Mouse (Mus musculus) ES-Bruce4 (cell line): Measurements from ENCODE around the gene Mastl. TPM values are rescaled to one million over a fixed set of nuclear protein-coding genes. Genes with fewer than 3 reads are reported as not detected.

Source experiments
- H3K27ac ChIP-seq: 2 replicates; pipeline ENCODE4 v1.5.1; 2012; ENCODE audit warnings: low read length, inconsistent platforms; ENCODE audit not compliant: insufficient read depth
- H3K27me3 ChIP-seq: 2 replicates; pipeline ENCODE4 v1.6.1; 2012; ENCODE audit warnings: mild to moderate bottlenecking, low read length, inconsistent platforms; ENCODE audit not compliant: control insufficient read depth, poor library complexity, insufficient read depth, severe bottlenecking
- H3K36me3 ChIP-seq: 2 replicates; pipeline ENCODE4 v1.6.1; 2012; ENCODE audit warnings: inconsistent platforms, mild to moderate bottlenecking, low read length, moderate library complexity; ENCODE audit not compliant: control insufficient read depth, poor library complexity, insufficient read depth, severe bottlenecking
- H3K4me1 ChIP-seq: one replicate; pipeline ENCODE4 v1.8.1; 2011; ENCODE audit warnings: low read length; ENCODE audit not compliant: control insufficient read depth, insufficient read depth
- H3K4me3 ChIP-seq: 2 replicates; pipeline ENCODE4 v1.5.1; 2011; ENCODE audit warnings: low read depth, mild to moderate bottlenecking, low read length
- H3K9ac ChIP-seq: 2 replicates; pipeline ENCODE4 v1.6.1; 2012; ENCODE audit warnings: low read depth, mild to moderate bottlenecking, inconsistent platforms; ENCODE audit not compliant: poor library complexity, severe bottlenecking
- H3K9me3 ChIP-seq: replicated peaks from 2 replicates; pipeline ENCODE4 v1.6.1; 2012; ENCODE audit warnings: mild to moderate bottlenecking, low read length, inconsistent platforms; ENCODE audit not compliant: control insufficient read depth, poor library complexity, insufficient read depth, severe bottlenecking
- CTCF ChIP-seq: IDR thresholded peaks from one replicate; pipeline ENCODE4 v1.8.1; 2011; ENCODE audit warnings: low read depth, low read length
- EP300 ChIP-seq: IDR thresholded peaks from 2 replicates; pipeline ENCODE4 v1.6.1; 2011; ENCODE audit warnings: low read depth, low read length; ENCODE audit not compliant: insufficient read depth
- POLR2A ChIP-seq: IDR thresholded peaks from one replicate; pipeline ENCODE4 v1.8.1; 2011; ENCODE audit warnings: low read length; ENCODE audit not compliant: insufficient read depth
- polyA plus RNA-seq: library from polyadenylated mRNA; stranded (reverse); fragments of >200 nt; gene quantifications from 2 replicates; pipeline ENCODE4 v1.2.4, GENCODE M21; 2011; ENCODE audit warnings: low read depth; ENCODE audit not compliant: missing spikeins, insufficient read depth, insufficient read length

The Mastl gene
- 43.9 and 44.5 TPM in 2 replicates for polyA plus RNA-seq

DNA sequence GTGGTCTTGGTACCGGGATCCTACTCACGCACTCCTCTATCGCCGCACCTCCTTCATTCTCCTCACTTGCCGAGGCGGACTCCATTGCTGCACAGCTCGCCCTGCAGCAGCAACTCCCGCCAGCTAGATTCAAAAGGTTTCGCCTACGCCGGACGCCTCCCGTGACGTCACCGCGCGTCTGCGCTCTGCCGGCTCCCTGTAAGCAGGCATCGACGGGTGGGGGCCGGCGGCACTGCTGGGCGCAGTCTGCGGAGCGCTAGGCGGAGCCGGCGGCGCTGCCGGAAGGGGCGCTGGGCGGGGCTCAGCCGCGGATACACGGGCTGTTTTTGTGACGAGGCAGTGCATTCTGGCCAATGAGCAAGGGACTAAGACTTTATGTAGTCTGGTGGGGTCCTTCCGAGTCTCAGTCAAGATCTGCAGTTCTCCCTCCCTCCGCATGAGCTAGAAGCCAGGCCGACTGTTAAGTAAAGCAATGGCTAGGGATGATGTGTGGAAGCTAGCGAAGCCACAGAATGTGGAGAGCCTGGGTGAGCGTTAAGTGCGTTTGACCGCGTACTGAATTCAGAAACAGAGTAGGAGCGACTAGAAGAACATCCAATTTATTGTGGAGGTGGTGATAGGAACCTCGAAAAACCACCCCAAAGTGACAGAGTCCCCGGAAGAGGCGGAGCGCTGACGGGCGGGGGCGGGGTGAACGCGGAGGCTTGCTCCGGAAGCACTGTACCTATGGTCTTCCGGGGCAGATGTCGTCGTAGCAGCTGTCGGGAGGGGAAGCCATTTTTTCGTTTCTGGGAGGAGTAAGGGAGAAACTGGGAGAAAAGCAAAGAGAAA lies at the start of gene Mastl, which contains the start of gene Yme1l1:
Gene Mastl, minus strand, starts transcription at position 248 of the 831 bp plus-strand sequence.
Gene Yme1l1, plus strand, starts transcription at position 593 of the 831 bp plus-strand sequence.
- peak within 1 kb of the TSS; percentile 88 for H3K27ac ChIP-seq
- H3K36me3 ChIP-seq = peaks cover 5% of the 10 kb centered on the region; the same call in 1 of the 2 replicates
- no peaks in the 10 kb centered on the region for H3K9me3 ChIP-seq
- no peaks in the 10 kb centered on the region for H3K27me3 ChIP-seq
- H3K4me1 ChIP-seq = no peaks in the 10 kb centered on the region
- TF ChIP-seq EP300 = peak; percentile 57; the same call in 1 of the 2 replicates
- TF ChIP-seq POLR2A = peak; percentile 90
- no peak for TF ChIP-seq CTCF
- peak within 1 kb of the TSS; percentile 93 for H3K4me3 ChIP-seq
- H3K9ac ChIP-seq = peak within 1 kb of the TSS; percentile 80

DNA sequence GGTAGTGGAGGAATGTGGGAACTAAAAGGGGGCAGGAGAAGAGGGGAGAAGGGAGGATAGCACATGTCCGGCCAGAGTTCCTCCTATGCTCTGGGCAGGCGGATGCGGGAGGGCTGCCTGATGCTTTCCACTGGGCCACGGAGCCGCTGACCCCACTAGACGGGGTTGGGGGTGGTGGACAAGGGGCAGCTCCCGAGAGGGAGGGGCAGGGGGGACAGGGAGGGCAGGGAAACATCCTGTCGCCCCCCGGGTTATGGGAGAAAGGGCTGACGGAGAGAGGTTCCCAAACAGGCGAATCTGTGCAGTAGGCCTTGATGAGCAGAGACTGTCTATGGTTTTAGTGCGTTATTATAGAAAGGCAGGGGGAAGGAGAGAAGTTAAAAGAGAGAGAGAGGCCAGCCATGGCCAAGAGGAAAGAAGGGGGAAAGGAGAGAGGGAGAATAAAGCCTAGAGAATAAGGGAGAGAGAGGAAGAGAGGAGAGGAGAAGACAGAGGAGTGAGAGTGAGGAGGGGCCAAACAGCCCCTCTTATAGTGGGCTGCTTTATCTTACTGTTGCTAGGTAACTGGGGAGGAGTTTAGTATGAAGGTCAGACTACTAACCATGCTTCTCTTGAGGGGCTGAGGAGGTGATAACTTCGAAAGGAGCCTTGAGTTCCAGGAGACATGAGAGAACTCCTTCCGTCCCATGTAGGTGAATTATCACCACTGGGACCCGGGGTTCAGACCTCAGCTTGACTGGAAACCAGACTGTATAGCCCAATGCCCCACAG lies 47.3 kb upstream of the Mastl start:
- Histone ChIP-seq H3K4me1 (no peaks in the 10 kb centered on the region), H3K27me3 (no peaks in the 10 kb centered on the region), H3K27ac (no peak overlapping the region), H3K4me3 (no peak overlapping the region), H3K9me3 (no peaks in the 10 kb centered on the region), H3K9ac (no peak overlapping the region), H3K36me3 (no peaks in the 10 kb centered on the region; the same call in 1 of the 2 replicates)
- TF ChIP-seq EP300 (no peak), CTCF (no peak), POLR2A (no peak)

GRCm38 (mm10) chr2:23201034-23201433 lies 45.2 kb upstream of the Mastl start:
- no peak overlapping the region for H3K9ac ChIP-seq
- H3K27ac ChIP-seq = no peak overlapping the region
- no peaks in the 10 kb centered on the region for H3K4me1 ChIP-seq
- no peak overlapping the region for H3K4me3 ChIP-seq
- H3K27me3 ChIP-seq = no peaks in the 10 kb centered on the region
- H3K36me3 ChIP-seq = peaks cover 7% of the 10 kb centered on the region
- no peaks in the 10 kb centered on the region for H3K9me3 ChIP-seq
- TF ChIP-seq POLR2A = no peak
- no peak for TF ChIP-seq EP300
- TF ChIP-seq CTCF = no peak

DNA sequence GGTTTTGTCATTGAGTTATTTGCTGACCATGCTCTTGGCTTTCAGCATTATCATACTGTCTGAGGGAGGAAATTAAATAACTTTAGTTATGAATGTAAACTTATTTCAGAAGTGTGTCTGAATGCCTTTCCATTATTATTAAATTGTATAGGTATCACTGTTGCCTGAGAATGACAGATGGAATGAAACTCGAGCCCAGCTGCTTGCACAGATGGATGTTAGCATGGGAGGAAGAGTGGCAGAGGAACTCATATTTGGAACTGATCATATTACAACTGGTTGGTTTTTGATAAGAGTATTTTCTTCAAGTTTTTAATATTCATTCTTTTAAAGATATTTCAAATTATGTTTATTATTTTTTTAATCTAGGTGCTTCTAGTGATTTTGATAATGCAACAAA lies 38.5 kb upstream of the Mastl start:
- no peak for TF ChIP-seq POLR2A
- TF ChIP-seq CTCF = no peak
- TF ChIP-seq EP300 = no peak
- no peak overlapping the region for H3K9ac ChIP-seq

GRCm38 (mm10) chr2:23172305-23172704 lies 16.5 kb upstream of the Mastl start:
- no peak for TF ChIP-seq CTCF
- no peak for TF ChIP-seq EP300
- no peak for TF ChIP-seq POLR2A
- Histone ChIP-seq H3K9me3 (no peaks in the 10 kb centered on the region), H3K4me3 (no peak overlapping the region), H3K36me3 (peaks cover 50% of the 10 kb centered on the region), H3K9ac (no peak overlapping the region), H3K27me3 (no peaks in the 10 kb centered on the region), H3K4me1 (no peaks in the 10 kb centered on the region), H3K27ac (no peak overlapping the region)

More for the DNA sequence above, 38.5 kb upstream of the Mastl start:
- Histone ChIP-seq H3K36me3 (peaks cover 27% of the 10 kb centered on the region), H3K4me3 (no peak overlapping the region), H3K27me3 (no peaks in the 10 kb centered on the region), H3K27ac (no peak overlapping the region), H3K4me1 (no peaks in the 10 kb centered on the region), H3K9me3 (no peaks in the 10 kb centered on the region)
